Mouse (Mus musculus) hindbrain, embryonic 15.5 days (tissue): ENCODE measurements around the gene Cldn10. TPM values are rescaled to one million over a fixed set of nuclear protein-coding genes. Genes with fewer than 3 reads are reported as not detected.

Source experiments
- ATAC-seq: fragments of 200-750 bp; cut with Nextera tagmentation; 2 replicates; pipeline ENCODE4 v1.8.0; 2017; ENCODE audit warnings: low read depth, moderate number of reproducible peaks, moderate TSS enrichment; ENCODE audit not compliant: low FRiP score
- H3K27ac ChIP-seq: fragments of 300-500 bp; sonication (generic); replicated peaks from 2 replicates; pipeline ENCODE4 v1.5.1; 2015; ENCODE audit warnings: mild to moderate bottlenecking, inconsistent platforms
- H3K27me3 ChIP-seq: fragments of 300-500 bp; sonication (generic); 2 replicates; pipeline ENCODE4 v1.6.1; 2015; ENCODE audit warnings: control low read depth, inconsistent platforms
- H3K36me3 ChIP-seq: fragments of 300-500 bp; sonication (generic); 2 replicates; pipeline ENCODE4 v1.6.1; 2015; ENCODE audit warnings: control low read depth, inconsistent platforms
- H3K4me1 ChIP-seq: fragments of 300-500 bp; sonication (generic); replicated peaks from 2 replicates; pipeline ENCODE4 v1.6.1; 2015; ENCODE audit warnings: control low read depth, inconsistent platforms
- H3K4me2 ChIP-seq: fragments of 300-500 bp; sonication (generic); 2 replicates; pipeline ENCODE4 v1.6.1; 2015; ENCODE audit warnings: moderate library complexity, mild to moderate bottlenecking, inconsistent platforms
- H3K4me3 ChIP-seq: fragments of 300-500 bp; sonication (generic); 2 replicates; pipeline ENCODE4 v1.5.1; 2015; ENCODE audit warnings: mild to moderate bottlenecking, inconsistent platforms
- H3K9ac ChIP-seq: fragments of 300-500 bp; sonication (generic); 2 replicates; pipeline ENCODE4 v1.6.1; 2015; ENCODE audit warnings: inconsistent platforms
- H3K9me3 ChIP-seq: fragments of 300-500 bp; sonication (generic); 2 replicates; pipeline ENCODE4 v1.6.1; 2016; ENCODE audit warnings: control low read depth, inconsistent platforms
- WGBS: fragments of 180-500 bp; shearing (Covaris S2); methylation state at CpG from one replicate; pipeline ENCODE4 v1.1.7; 2015; 5-methylcytosine and 5-hydroxymethylcytosine counted together
- polyA plus RNA-seq: library from polyadenylated mRNA; unstranded; fragments of >200 nt; fragmentation: Nextera tagmentation; extraction: Ambion mirVana; gene quantifications from 2 replicates; pipeline ENCODE4 v1.2.1, GENCODE M21; 2015

The Cldn10 gene
- polyA plus RNA-seq, 1 experiment from 2014 or later = 2.9 TPM

GRCm38 (mm10) chr14:118765951-118766350 is 21.8 kb upstream of the Cldn10 start:
- Histone ChIP-seq H3K4me2 (no peak overlapping the region), H3K9ac (no peak overlapping the region), H3K9me3 (no peaks in the 10 kb centered on the region), H3K27me3 (0 out of 2 replicates have a peak, but pooled peaks cover 4% of the 10 kb centered on the region), H3K4me1 (no peaks in the 10 kb centered on the region), H3K4me3 (no peak overlapping the region), H3K36me3 (no peaks in the 10 kb centered on the region), H3K27ac (no peak overlapping the region)
- ATAC-seq = no peak
- 78% methylated on average over 7 of the region's 7 CpGs for WGBS

- no peak for ATAC-seq
- H3K9me3 ChIP-seq = no peaks in the 10 kb centered on the region
- H3K27me3 ChIP-seq = 0 out of 2 replicates have a peak, but pooled peaks cover 4% of the 10 kb centered on the region
- no peak overlapping the region for H3K9ac ChIP-seq
- no peak overlapping the region for H3K4me2 ChIP-seq
- H3K4me1 ChIP-seq = no peaks in the 10 kb centered on the region
- H3K36me3 ChIP-seq = no peaks in the 10 kb centered on the region
- no peak overlapping the region for H3K27ac ChIP-seq
- 83% methylated on average over 5 of the region's 5 CpGs for WGBS
- H3K4me3 ChIP-seq = no peak overlapping the region
Observed at GRCm38 (mm10) chr14:118766368-118766767, 21.3 kb upstream of the Cldn10 start.

- Histone ChIP-seq H3K27me3 (0 out of 2 replicates have a peak, but pooled peaks cover 4% of the 10 kb centered on the region), H3K9me3 (no peaks in the 10 kb centered on the region), H3K4me2 (no peak overlapping the region), H3K4me3 (no peak overlapping the region), H3K9ac (no peak overlapping the region), H3K27ac (no peak overlapping the region), H3K4me1 (no peaks in the 10 kb centered on the region), H3K36me3 (no peaks in the 10 kb centered on the region)
- peak; percentile 90 for ATAC-seq
- WGBS = 36% methylated on average over 14 of the region's 14 CpGs
Observed at GRCm38 (mm10) chr14:118767673-118768353, 19.9 kb upstream of the Cldn10 start.

DNA sequence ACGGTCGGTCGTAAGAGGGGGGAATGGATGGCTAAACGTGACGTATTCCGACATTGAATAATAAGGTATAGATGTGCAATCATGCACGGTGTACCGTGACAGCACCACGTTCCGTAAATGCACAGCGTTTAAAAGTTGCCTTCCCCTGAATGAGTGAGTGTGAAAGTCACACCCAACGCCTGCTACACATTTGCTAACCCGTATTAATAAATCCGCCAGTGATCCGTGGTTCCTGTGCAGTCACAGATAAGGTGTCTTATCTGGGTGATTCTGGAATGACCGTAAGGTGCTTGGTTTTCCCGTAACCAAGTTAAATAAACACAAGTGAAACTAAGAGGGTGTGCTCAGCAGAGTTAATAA is 19.4 kb upstream of the Cldn10 start:
- Histone ChIP-seq H3K4me2 (no peak overlapping the region), H3K4me1 (no peaks in the 10 kb centered on the region), H3K9ac (no peak overlapping the region), H3K36me3 (no peaks in the 10 kb centered on the region), H3K4me3 (no peak overlapping the region), H3K27ac (no peak overlapping the region), H3K9me3 (no peaks in the 10 kb centered on the region), H3K27me3 (0 out of 2 replicates have a peak, but pooled peaks cover 4% of the 10 kb centered on the region)
- WGBS = 45% methylated on average over 17 of the region's 17 CpGs
- ATAC-seq = no peak

GRCm38 (mm10) chr14:118773668-118774067 is 14.0 kb upstream of the Cldn10 start:
- Histone ChIP-seq H3K9me3 (no peaks in the 10 kb centered on the region), H3K27me3 (0 out of 2 replicates have a peak, but pooled peaks cover 1% of the 10 kb centered on the region), H3K4me1 (no peaks in the 10 kb centered on the region), H3K4me3 (no peak overlapping the region), H3K36me3 (no peaks in the 10 kb centered on the region), H3K27ac (no peak overlapping the region), H3K9ac (no peak overlapping the region), H3K4me2 (no peak overlapping the region)
- WGBS = 93% methylated on average over 3 of the region's 3 CpGs
- peak; percentile 47; the same call in 1 of the 2 replicates for ATAC-seq

GRCm38 (mm10) chr14:118774507-118775428 is 12.9 kb upstream of the Cldn10 start:
- Histone ChIP-seq H3K27ac (no peak overlapping the region), H3K36me3 (no peaks in the 10 kb centered on the region), H3K4me3 (no peak overlapping the region), H3K9me3 (no peaks in the 10 kb centered on the region), H3K9ac (no peak overlapping the region), H3K4me2 (no peak overlapping the region), H3K27me3 (no peaks in the 10 kb centered on the region), H3K4me1 (no peaks in the 10 kb centered on the region)
- WGBS = 79% methylated on average over 12 of the region's 12 CpGs
- peak; percentile 48; the same call in 1 of the 2 replicates for ATAC-seq

- no peak overlapping the region for H3K27ac ChIP-seq
- no peaks in the 10 kb centered on the region for H3K36me3 ChIP-seq
- no peak overlapping the region for H3K9ac ChIP-seq
- H3K27me3 ChIP-seq = no peaks in the 10 kb centered on the region
- H3K4me3 ChIP-seq = no peak overlapping the region
- H3K9me3 ChIP-seq = no peaks in the 10 kb centered on the region
- WGBS = 100% methylated on average over 1 of the region's 1 CpGs
- ATAC-seq = 0 out of 2 replicates have a peak, but pooled peaks have one; percentile 30
- no peak overlapping the region for H3K4me2 ChIP-seq
- H3K4me1 ChIP-seq = no peaks in the 10 kb centered on the region
Observed at GRCm38 (mm10) chr14:118775554-118775953, 12.2 kb upstream of the Cldn10 start.

GRCm38 (mm10) chr14:118776372-118776771 is 11.3 kb upstream of the Cldn10 start:
- H3K9me3 ChIP-seq = no peaks in the 10 kb centered on the region

DNA sequence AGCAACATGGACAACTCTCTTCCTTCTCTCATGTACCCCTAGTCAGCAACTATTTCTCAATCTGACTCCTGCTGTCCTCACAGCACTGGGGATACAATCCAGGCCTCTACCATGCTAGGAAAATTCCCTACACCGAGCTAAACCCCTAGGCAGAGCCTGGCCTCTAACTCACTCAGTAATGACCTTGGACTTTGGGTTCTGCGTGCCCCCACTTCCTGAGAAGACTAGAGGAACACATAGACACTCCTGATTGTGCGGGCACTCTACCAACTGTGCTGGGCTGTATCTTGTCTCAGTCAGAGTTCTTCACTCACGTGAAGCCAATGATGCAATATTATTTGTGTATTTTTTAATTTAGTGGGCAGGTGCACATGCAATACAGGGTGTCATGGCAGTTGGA is 10.2 kb upstream of the Cldn10 start:
- no peak overlapping the region for H3K4me2 ChIP-seq
- no peaks in the 10 kb centered on the region for H3K36me3 ChIP-seq
- no peak overlapping the region for H3K27ac ChIP-seq
- 92% methylated on average over 4 of the region's 4 CpGs for WGBS
- no peaks in the 10 kb centered on the region for H3K9me3 ChIP-seq
- no peaks in the 10 kb centered on the region for H3K4me1 ChIP-seq
- no peak for ATAC-seq
- H3K27me3 ChIP-seq = no peaks in the 10 kb centered on the region
- no peak overlapping the region for H3K4me3 ChIP-seq
- H3K9ac ChIP-seq = no peak overlapping the region

More at GRCm38 (mm10) chr14:118776372-118776771, 11.3 kb upstream of the Cldn10 start:
- WGBS = 84% methylated on average over 2 of the region's 2 CpGs
- Histone ChIP-seq H3K36me3 (no peaks in the 10 kb centered on the region), H3K27ac (no peak overlapping the region), H3K4me1 (no peaks in the 10 kb centered on the region), H3K9ac (no peak overlapping the region), H3K4me2 (no peak overlapping the region), H3K27me3 (no peaks in the 10 kb centered on the region), H3K4me3 (no peak overlapping the region)
- no peak for ATAC-seq

GRCm38 (mm10) chr14:118781601-118782000 is 6.1 kb upstream of the Cldn10 start:
- Histone ChIP-seq H3K36me3 (no peaks in the 10 kb centered on the region), H3K4me3 (no peak overlapping the region), H3K9me3 (no peaks in the 10 kb centered on the region), H3K4me1 (no peaks in the 10 kb centered on the region), H3K27me3 (no peaks in the 10 kb centered on the region), H3K9ac (no peak overlapping the region), H3K4me2 (no peak overlapping the region), H3K27ac (no peak overlapping the region)
- ATAC-seq = no peak
- 85% methylated on average over 7 of the region's 7 CpGs for WGBS

- WGBS = 61% methylated on average over 3 of the region's 3 CpGs
- ATAC-seq = no peak
- H3K27ac ChIP-seq = no peak overlapping the region
- no peaks in the 10 kb centered on the region for H3K4me1 ChIP-seq
- H3K4me2 ChIP-seq = no peak overlapping the region
- no peaks in the 10 kb centered on the region for H3K27me3 ChIP-seq
- H3K9ac ChIP-seq = no peak overlapping the region
- no peak overlapping the region for H3K4me3 ChIP-seq
- no peaks in the 10 kb centered on the region for H3K9me3 ChIP-seq
- no peaks in the 10 kb centered on the region for H3K36me3 ChIP-seq
Observed at GRCm38 (mm10) chr14:118782241-118782640, 5.5 kb upstream of the Cldn10 start.

DNA sequence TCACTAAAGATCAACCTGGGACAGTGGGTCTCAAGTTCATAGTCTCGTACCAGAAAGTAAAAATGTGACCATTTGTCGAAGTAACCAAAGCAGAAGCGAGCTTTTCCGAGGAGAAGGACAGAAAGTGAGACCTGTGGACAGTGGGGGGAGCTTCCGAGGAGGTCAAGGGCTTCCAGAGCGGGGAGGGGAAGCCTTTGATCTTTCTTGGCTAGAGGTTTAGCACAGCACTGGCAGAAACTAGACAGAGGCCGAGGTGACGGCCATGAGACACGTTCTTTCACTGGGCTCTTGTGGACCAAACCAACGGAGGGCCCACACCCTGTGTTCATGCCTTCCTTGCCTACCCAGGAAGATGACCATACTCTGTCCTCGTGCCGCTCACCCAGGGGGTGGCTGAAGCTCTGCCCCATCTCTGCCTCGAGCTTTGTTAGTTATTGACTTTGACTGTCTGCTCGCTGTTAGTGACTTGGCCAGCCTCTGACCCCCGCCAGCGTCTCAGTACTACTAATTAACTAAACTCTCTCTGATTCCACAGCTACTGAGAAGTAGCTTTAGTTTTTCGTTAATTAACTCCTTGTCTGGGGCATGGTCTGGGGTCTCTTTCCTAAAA is 4.3 kb upstream of the Cldn10 start:
- H3K9ac ChIP-seq = no peak overlapping the region
- H3K9me3 ChIP-seq = no peaks in the 10 kb centered on the region
- no peak overlapping the region for H3K4me2 ChIP-seq
- H3K27me3 ChIP-seq = no peaks in the 10 kb centered on the region
- H3K27ac ChIP-seq = no peak overlapping the region
- H3K4me1 ChIP-seq = no peaks in the 10 kb centered on the region
- H3K4me3 ChIP-seq = no peak overlapping the region
- ATAC-seq = no peak
- no peaks in the 10 kb centered on the region for H3K36me3 ChIP-seq
- 70% methylated on average over 17 of the region's 17 CpGs for WGBS
